Mouse (Mus musculus) thymus, adult 2 months (tissue): ENCODE measurements at regions not wholly inside any gene's neighbourhood (a gene's known extent, or its start where the extent isn't known, plus 50 kb on each side); places are given as distances from the start of the nearest gene placed in this dataset.

Experiments
- DNase-seq: peaks from one replicate; pipeline ENCODE4 v3.0.0; 2021
- H3K27ac ChIP-seq: fragments of 200-500 bp; 2 replicates; pipeline ENCODE4 v1.5.1; 2012; ENCODE audit warnings: low read length, control low read depth; ENCODE audit not compliant: control insufficient read depth, insufficient read depth
- H3K27me3 ChIP-seq: fragments of 200-500 bp; 2 replicates; pipeline ENCODE4 v1.6.1; 2012; ENCODE audit warnings: mild to moderate bottlenecking, low read length, moderate library complexity, mixed read lengths; ENCODE audit not compliant: control insufficient read depth, insufficient read depth
- H3K36me3 ChIP-seq: fragments of 200-500 bp; 2 replicates; pipeline ENCODE4 v1.6.1; 2012; ENCODE audit warnings: mild to moderate bottlenecking, low read length, moderate library complexity; ENCODE audit not compliant: control insufficient read depth, insufficient read depth
- H3K4me1 ChIP-seq: fragments of 200-500 bp; replicated peaks from 2 replicates; pipeline ENCODE4 v1.6.1; 2012; ENCODE audit warnings: low read length; ENCODE audit not compliant: control insufficient read depth, insufficient read depth
- H3K4me3 ChIP-seq: fragments of 200-500 bp; 2 replicates; pipeline ENCODE4 v1.5.1; 2012; ENCODE audit warnings: mild to moderate bottlenecking, low read length, control low read depth, moderate library complexity; ENCODE audit not compliant: control insufficient read depth, insufficient read depth
- CTCF ChIP-seq: fragments of 200-500 bp; IDR thresholded peaks from 2 replicates; pipeline ENCODE4 v1.5.1; 2012; ENCODE audit warnings: mild to moderate bottlenecking, control low read depth, low read length, moderate library complexity, borderline replicate concordance; ENCODE audit not compliant: control insufficient read depth, poor library complexity, insufficient read depth; ENCODE audit errors: extremely low read depth
- POLR2A ChIP-seq: fragments of 200-500 bp; IDR thresholded peaks from 2 replicates; pipeline ENCODE4 v1.6.1; 2012; ENCODE audit warnings: mild to moderate bottlenecking, low read length, control low read depth, moderate library complexity; ENCODE audit not compliant: control insufficient read depth, poor library complexity, insufficient read depth; ENCODE audit errors: extremely low read depth
- WGBS: fragments of 180-500 bp; shearing (Covaris S2); methylation state at CpG from one replicate; pipeline ENCODE4 v1.1.7; 2018; 5-methylcytosine and 5-hydroxymethylcytosine counted together

- no peak overlapping the region for H3K27ac ChIP-seq
- no peak for DNase-seq
- 74% methylated on average over 9 of the region's 9 CpGs for WGBS
- H3K4me1 ChIP-seq = no peaks in the 10 kb centered on the region
- TF ChIP-seq POLR2A = no peak
- no peak for TF ChIP-seq CTCF
- H3K27me3 ChIP-seq = no peaks in the 10 kb centered on the region
- no peaks in the 10 kb centered on the region for H3K36me3 ChIP-seq
- H3K4me3 ChIP-seq = no peak overlapping the region
These were observed 258.4 kb downstream of the Cryba4 start for GRCm38 (mm10) chr5:111993930-111994329.

GRCm38 (mm10) chr5:111996806-111997205, 255.5 kb downstream of the Cryba4 start:
- no peaks in the 10 kb centered on the region for H3K4me1 ChIP-seq
- H3K27ac ChIP-seq = no peak overlapping the region
- no peaks in the 10 kb centered on the region for H3K27me3 ChIP-seq
- no peak overlapping the region for H3K4me3 ChIP-seq
- H3K36me3 ChIP-seq = no peaks in the 10 kb centered on the region
- no peak for DNase-seq
- WGBS = 80% methylated on average over 3 of the region's 3 CpGs
- TF ChIP-seq CTCF = no peak
- TF ChIP-seq POLR2A = no peak

GRCm38 (mm10) chr5:112001742-112002701, 250.3 kb downstream of the Cryba4 start:
- H3K4me3 ChIP-seq = no peak overlapping the region
- H3K36me3 ChIP-seq = no peaks in the 10 kb centered on the region
- no peaks in the 10 kb centered on the region for H3K4me1 ChIP-seq
- no peak overlapping the region for H3K27ac ChIP-seq
- 42% methylated on average over 32 of the region's 32 CpGs for WGBS
- DNase-seq = no peak
- H3K27me3 ChIP-seq = no peaks in the 10 kb centered on the region
- TF ChIP-seq POLR2A (no peak), CTCF (no peak)

- Histone ChIP-seq H3K27me3 (no peaks in the 10 kb centered on the region), H3K4me3 (no peak overlapping the region), H3K36me3 (no peaks in the 10 kb centered on the region), H3K27ac (no peak overlapping the region), H3K4me1 (no peaks in the 10 kb centered on the region)
- 70% methylated on average over 12 of the region's 12 CpGs for WGBS
- no peak for DNase-seq
- no peak for TF ChIP-seq CTCF
- no peak for TF ChIP-seq POLR2A
These were observed 249.3 kb downstream of the Cryba4 start for GRCm38 (mm10) chr5:112002856-112003660.

GRCm38 (mm10) chr5:112004041-112004440, 248.3 kb downstream of the Cryba4 start:
- TF ChIP-seq CTCF = no peak
- TF ChIP-seq POLR2A = no peak
- Histone ChIP-seq H3K4me1 (no peaks in the 10 kb centered on the region), H3K4me3 (no peak overlapping the region), H3K27ac (no peak overlapping the region), H3K36me3 (no peaks in the 10 kb centered on the region), H3K27me3 (no peaks in the 10 kb centered on the region)
- 68% methylated on average over 3 of the region's 3 CpGs for WGBS
- DNase-seq = no peak

- Histone ChIP-seq H3K27me3 (no peaks in the 10 kb centered on the region), H3K4me3 (no peak overlapping the region), H3K27ac (no peak overlapping the region), H3K36me3 (no peaks in the 10 kb centered on the region), H3K4me1 (no peaks in the 10 kb centered on the region)
- no peak for DNase-seq
- WGBS = 2% methylated on average over 9 of the region's 9 CpGs
- TF ChIP-seq POLR2A (no peak), CTCF (no peak)
These were observed 239.7 kb downstream of the Cryba4 start for GRCm38 (mm10) chr5:112012505-112013164.
